25 mouse cellular contexts compared by ENCODE assay signal in the genomic region with DNA sequence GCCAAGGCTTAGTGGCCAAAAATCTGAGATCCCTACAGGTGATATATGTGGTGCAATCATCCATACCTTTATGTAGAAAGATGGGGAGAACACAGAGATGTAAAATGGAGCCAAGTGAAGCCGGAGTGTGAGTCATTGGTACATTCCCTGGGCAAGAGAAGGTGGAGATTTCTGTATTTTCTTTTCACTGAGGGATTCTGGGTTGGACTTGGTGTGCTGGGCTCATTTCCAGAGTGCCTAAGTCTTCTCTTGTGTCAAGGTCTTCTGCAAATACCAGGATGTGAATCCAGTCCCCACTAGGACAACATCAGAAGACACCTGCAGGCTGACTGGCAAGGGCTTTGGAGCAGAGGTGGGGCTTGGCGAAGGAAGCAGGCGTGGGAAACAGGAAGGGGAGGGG.
DNase-seq lines count a peak whose midpoint lies in the region; ATAC-seq and TF ChIP-seq lines count a peak whose summit lies in the region.
"Had no signal": no experiment of that assay in that cellular context is flagged by ENCODE, and none has a peak within 500 bp of the region (broad histone marks: within the 10 kb centered on the region; RNA-seq: fewer than 3 reads in every experiment).

No protein-coding gene starts in this region.

- no peak overlapping the region for H3K9ac ChIP-seq in hindbrain, postnatal 0 days (replicated peaks; ENCODE audit: low read length)
- H3K9ac ChIP-seq in liver, adult 2 months (ENCODE audit: low read depth, low read length), result no peak overlapping the region
- H3K9ac ChIP-seq: embryonic facial prominence, embryonic 12.5 days; forebrain, embryonic 13.5 days; forebrain, embryonic 15.5 days; forebrain, postnatal 0 days had no signal

- no peak overlapping the region for H3K4me3 ChIP-seq in hindbrain, embryonic 10.5 days
- no peak overlapping the region for H3K4me3 ChIP-seq in hindbrain, postnatal 0 days (ENCODE audit: low read length)
- H3K4me3 ChIP-seq in liver, adult 2 months (ENCODE audit: insufficient read depth, low read depth, low read length), result no peak overlapping the region
- H3K4me3 ChIP-seq: embryonic facial prominence, embryonic 10.5 days; embryonic facial prominence, embryonic 12.5 days; forebrain, embryonic 10.5 days; forebrain, embryonic 13.5 days; forebrain, embryonic 15.5 days had no signal

- no peaks in the 10 kb centered on the region for H3K9me3 ChIP-seq in hindbrain, embryonic 10.5 days
- no peaks in the 10 kb centered on the region for H3K9me3 ChIP-seq in hindbrain, postnatal 0 days (ENCODE audit: low read length)
- H3K9me3 ChIP-seq: embryonic facial prominence, embryonic 10.5 days; embryonic facial prominence, embryonic 12.5 days; forebrain, embryonic 10.5 days; forebrain, embryonic 13.5 days; forebrain, embryonic 15.5 days had no signal

- H3K27ac ChIP-seq in hindbrain, embryonic 10.5 days, result 0 out of 2 replicates have a peak overlapping the region, but pooled peaks have one; percentile 4
- no peak overlapping the region for H3K27ac ChIP-seq in hindbrain, postnatal 0 days
- no peak overlapping the region for H3K27ac ChIP-seq in liver, adult 2 months (replicated peaks; ENCODE audit: insufficient read depth, low read depth, low read length)
- H3K27ac ChIP-seq: embryonic facial prominence, embryonic 10.5 days; embryonic facial prominence, embryonic 12.5 days; forebrain, embryonic 10.5 days; forebrain, embryonic 13.5 days; forebrain, embryonic 15.5 days had no signal

- DNase-seq in hindbrain, embryonic 10.5 days (ENCODE audit: low spot score), result no peak
- DNase-seq in hindbrain, postnatal 0 days (ENCODE audit: low spot score), result no peak
- peak; percentile 52 for DNase-seq in liver, adult 2 months (ENCODE audit: extremely low read depth, low read depth, low spot score)
- DNase-seq in liver, result no peak
- peak; percentile 93 for DNase-seq in fat pad, adult 2 months (ENCODE audit: extremely low read depth, low read depth, low spot score)
- DNase-seq in testis, postnatal 10 days (ENCODE audit: low spot score), result no peak
- DNase-seq: adrenal gland, adult 8-10 months; adrenal gland, postnatal 14 days; adrenal gland, postnatal 36 days; B cell, adult 2 months; cerebellum, adult 11-12 months; cerebellum, adult 2 months; cerebellum, adult 9-10 months; cerebellum, postnatal 10 days; cerebellum, postnatal 25 days; forebrain, postnatal 0 days had no signal

- no peak overlapping the region for H3K4me2 ChIP-seq in hindbrain, postnatal 0 days (ENCODE audit: low read depth, low read length)
- H3K4me2 ChIP-seq: embryonic facial prominence, embryonic 12.5 days; forebrain, embryonic 13.5 days; forebrain, embryonic 15.5 days had no signal

- H3K36me3 ChIP-seq in hindbrain, embryonic 10.5 days, result no peaks in the 10 kb centered on the region
- H3K36me3 ChIP-seq in hindbrain, postnatal 0 days (ENCODE audit: insufficient read depth, low read length), result no peaks in the 10 kb centered on the region
- no peaks in the 10 kb centered on the region for H3K36me3 ChIP-seq in liver, adult 2 months (ENCODE audit: control insufficient read depth, insufficient read depth, low read length)
- H3K36me3 ChIP-seq: embryonic facial prominence, embryonic 10.5 days; embryonic facial prominence, embryonic 12.5 days; forebrain, embryonic 10.5 days; forebrain, embryonic 15.5 days had no signal

- 76% methylated on average over 3 of the region's 3 CpGs for WGBS in hindbrain, embryonic 10.5 days
- WGBS in hindbrain, postnatal 0 days, result 79% methylated on average over 3 of the region's 3 CpGs
- 80% methylated on average over 2 of the region's 3 CpGs for whole genome bisulfite sequencing in liver, adult 2 months

- ATAC-seq in hindbrain, postnatal 0 days, result no peak
- ATAC-seq: activated CD4-positive, CD25-positive, alpha-beta regulatory T cell, adult 4 months; CD4-positive, CD25-positive, alpha-beta regulatory T cell, adult 4 months; forebrain, embryonic 13.5 days; forebrain, embryonic 15.5 days; forebrain, postnatal 0 days; Patski had no signal

- no peak for TF ChIP-seq CTCF in hindbrain, postnatal 0 days (IDR thresholded peaks at IDR 0.05; ENCODE audit: low read depth)
- no peak for TF ChIP-seq CTCF in liver, adult 2 months (IDR thresholded peaks at IDR 0.05; ENCODE audit: low read depth, low read length)

- H3K4me1 ChIP-seq in hindbrain, embryonic 10.5 days (replicated peaks), result peaks cover 20% of the 10 kb centered on the region
- no peaks in the 10 kb centered on the region for H3K4me1 ChIP-seq in hindbrain, postnatal 0 days (ENCODE audit: insufficient read depth, low read length)
- peaks cover 4% of the 10 kb centered on the region; the same call in 1 of the 2 replicates for H3K4me1 ChIP-seq in liver, adult 2 months (ENCODE audit: control insufficient read depth, insufficient read depth, low read length)

- no peaks in the 10 kb centered on the region for H3K79me2 ChIP-seq in liver, adult 2 months (ENCODE audit: control insufficient read depth, insufficient read depth, low read length)

- TF ChIP-seq POLR2A in liver, adult 2 months (IDR thresholded peaks at IDR 0.05; ENCODE audit: extremely low read depth, insufficient read depth, low read length), result no peak

- H3K27me3 ChIP-seq in hindbrain, embryonic 10.5 days (ENCODE audit: insufficient read depth, poor library complexity, severe bottlenecking), result no peaks in the 10 kb centered on the region
- H3K27me3 ChIP-seq in hindbrain, postnatal 0 days (ENCODE audit: insufficient read depth, low read length), result no peaks in the 10 kb centered on the region
- no peaks in the 10 kb centered on the region for H3K27me3 ChIP-seq in liver, adult 2 months (ENCODE audit: control insufficient read depth, insufficient read depth, low read length)
- H3K27me3 ChIP-seq: CH12.LX; embryonic facial prominence, embryonic 12.5 days; forebrain, embryonic 13.5 days; forebrain, embryonic 15.5 days; Patski had no signal

Comparison
In these comparisons a context has a peak if more than half of its experiments do, and no peak if none do; other contexts are left out.
1. DNase-seq: peak in liver, adult 2 months (single experiment) and fat pad, adult 2 months (single experiment); none in hindbrain, embryonic 10.5 days (single experiment), hindbrain, postnatal 0 days (single experiment), liver (single experiment) and testis, postnatal 10 days (single experiment).